Mouse (Mus musculus) CH12.LX (cell line): Measurements from ENCODE around the gene Gm27021. TPM values are rescaled to one million over a fixed set of nuclear protein-coding genes. Genes with fewer than 3 reads are reported as not detected.

ENCODE experiments used
- DNase-seq: peaks from one replicate; pipeline ENCODE4 v3.0.0-alpha.2; 2013; ENCODE audit errors: extremely low read depth
- H3K27ac ChIP-seq: 2 replicates; pipeline ENCODE4 v1.5.1; 2012; ENCODE audit warnings: low read depth, mild to moderate bottlenecking, control low read depth, moderate library complexity; ENCODE audit not compliant: insufficient read depth
- H3K27me3 ChIP-seq: replicated peaks from 2 replicates; pipeline ENCODE3; 2012; ENCODE audit warnings: inconsistent platforms
- H3K36me3 ChIP-seq, 2 experiments: replicated peaks in 1 of 2; 2 replicates each; pipeline versions ENCODE3 to v1.6.1; 2012; ENCODE audit warnings: inconsistent platforms in 1 of 2, low read length in 1 of 2, mild to moderate bottlenecking in 1 of 2, mixed read lengths in 1 of 2, moderate library complexity in 1 of 2; ENCODE audit not compliant: control insufficient read depth in 1 of 2, insufficient read depth in 1 of 2
- H3K4me1 ChIP-seq, 2 experiments: 2 replicates each; pipeline ENCODE4 v1.6.1; 2012; ENCODE audit warnings: inconsistent platforms in 1 of 2, moderate library complexity in 1 of 2; ENCODE audit not compliant: insufficient read depth in 2 of 2, control insufficient read depth in 1 of 2
- H3K4me2 ChIP-seq: 2 replicates; pipeline ENCODE4 v1.6.1; 2012; ENCODE audit warnings: low read depth, mild to moderate bottlenecking, control low read depth; ENCODE audit not compliant: poor library complexity, insufficient read depth, severe bottlenecking
- H3K4me3 ChIP-seq, 3 experiments: fragments of 150-350 bp in 1 of 3; sonication (generic) in 1 of 3; replicated peaks in 1 of 3; 2 replicates each; pipeline versions ENCODE3 to v1.5.1; 2011 to 2012; ENCODE audit warnings: low read depth in 2 of 3, low read length in 2 of 3, mild to moderate bottlenecking in 2 of 3, moderate library complexity in 2 of 3, control low read depth in 1 of 3, improper control_type of control experiment in 1 of 3, inconsistent platforms in 1 of 3, mixed read lengths in 1 of 3; ENCODE audit not compliant: poor library complexity in 1 of 3
- H3K79me2 ChIP-seq: replicated peaks from 2 replicates; pipeline ENCODE4 v1.6.1; 2012; ENCODE audit warnings: mild to moderate bottlenecking, moderate library complexity; ENCODE audit not compliant: control insufficient read depth, poor library complexity, insufficient read depth, severe bottlenecking; ENCODE audit errors: extremely low read depth
- H3K9ac ChIP-seq: 2 replicates; pipeline ENCODE4 v1.6.1; 2012; ENCODE audit warnings: low read depth, mild to moderate bottlenecking, control low read depth, moderate library complexity; ENCODE audit not compliant: insufficient read depth
- H3K9me3 ChIP-seq: replicated peaks from 2 replicates; pipeline ENCODE3; 2012; ENCODE audit warnings: low read length, inconsistent platforms, mixed read lengths
- BHLHE40 ChIP-seq: IDR thresholded peaks from 2 replicates; pipeline ENCODE4 v1.6.1; 2011; ENCODE audit warnings: mild to moderate bottlenecking, low read depth, low read length, improper control_type of control experiment
- CHD1 ChIP-seq: IDR thresholded peaks from 2 replicates; pipeline ENCODE4 v1.6.1; 2012; ENCODE audit warnings: low read depth, low read length, improper control_type of control experiment, inconsistent platforms
- CTCF ChIP-seq, 2 experiments: IDR thresholded peaks in 1 of 2; conservative IDR thresholded peaks in 1 of 2; 2 replicates each; pipeline ENCODE4 v1.5.1; 2011 to 2012; ENCODE audit warnings: low read depth in 2 of 2, low read length in 2 of 2, improper control_type of control experiment in 1 of 2, inconsistent platforms in 1 of 2, mild to moderate bottlenecking in 1 of 2, moderate library complexity in 1 of 2
- E2F4 ChIP-seq: IDR thresholded peaks from 2 replicates; pipeline ENCODE4 v1.6.1; 2011; ENCODE audit warnings: low read depth, low read length, improper control_type of control experiment; ENCODE audit not compliant: insufficient replicate concordance
- ELF1 ChIP-seq: IDR thresholded peaks from 2 replicates; pipeline ENCODE4 v1.6.1; 2014; ENCODE audit warnings: low read depth, mild to moderate bottlenecking, inconsistent platforms, low read length, improper control_type of control experiment
- EP300 ChIP-seq: IDR thresholded peaks from 2 replicates; pipeline ENCODE4 v1.6.1; 2011; ENCODE audit warnings: low read length, improper control_type of control experiment
- ETS1 ChIP-seq: conservative IDR thresholded peaks from 2 replicates; pipeline ENCODE4 v1.6.1; 2012; ENCODE audit warnings: low read depth, mild to moderate bottlenecking, inconsistent platforms, low read length, improper control_type of control experiment, moderate library complexity
- KAT2A ChIP-seq: IDR thresholded peaks from 2 replicates; pipeline ENCODE4 v1.6.1; 2012; ENCODE audit warnings: low read length, improper control_type of control experiment, inconsistent platforms; ENCODE audit not compliant: insufficient replicate concordance
- MAFK ChIP-seq: IDR thresholded peaks from 2 replicates; pipeline ENCODE4 v1.6.1; 2011; ENCODE audit warnings: low read length, improper control_type of control experiment; ENCODE audit not compliant: insufficient replicate concordance
- MAX ChIP-seq: IDR thresholded peaks from 2 replicates; pipeline ENCODE4 v1.6.1; 2011; ENCODE audit warnings: low read length, improper control_type of control experiment
- MEF2A ChIP-seq: IDR thresholded peaks from 2 replicates; pipeline ENCODE4 v1.6.1; 2014; ENCODE audit warnings: low read depth, mild to moderate bottlenecking, inconsistent platforms, low read length, improper control_type of control experiment, borderline replicate concordance
- MXI1 ChIP-seq: IDR thresholded peaks from 2 replicates; pipeline ENCODE4 v1.6.1; 2011; ENCODE audit warnings: mild to moderate bottlenecking, low read depth, low read length, improper control_type of control experiment
- MYC ChIP-seq: IDR thresholded peaks from 2 replicates; pipeline ENCODE4 v1.6.1; 2011; ENCODE audit warnings: low read depth, mild to moderate bottlenecking, improper control_type of control experiment, low read length
- PAX5 ChIP-seq: IDR thresholded peaks from 2 replicates; pipeline ENCODE4 v1.6.1; 2012; ENCODE audit warnings: low read length, inconsistent platforms, mixed read lengths
- POLR2A ChIP-seq: IDR thresholded peaks from 2 replicates; pipeline ENCODE4 v1.6.1; 2011; ENCODE audit warnings: low read depth, mild to moderate bottlenecking, improper control_type of control experiment, low read length
- POLR2AphosphoS2 ChIP-seq: IDR thresholded peaks from 2 replicates; pipeline ENCODE4 v1.6.1; 2011; ENCODE audit warnings: low read depth, low read length, improper control_type of control experiment
- SIN3A ChIP-seq: IDR thresholded peaks from 2 replicates; pipeline ENCODE4 v1.6.1; 2012; ENCODE audit warnings: low read length, improper control_type of control experiment, inconsistent platforms
- TCF12 ChIP-seq: IDR thresholded peaks from 2 replicates; pipeline ENCODE4 v1.6.1; 2014; ENCODE audit warnings: low read depth, mild to moderate bottlenecking, inconsistent platforms, low read length, improper control_type of control experiment
- USF1 ChIP-seq: IDR thresholded peaks from 2 replicates; pipeline ENCODE4 v1.6.1; 2014; ENCODE audit warnings: low read depth, mild to moderate bottlenecking, inconsistent platforms, low read length, improper control_type of control experiment
- ZC3H11A ChIP-seq: IDR thresholded peaks from 2 replicates; pipeline ENCODE4 v1.6.1; 2012; ENCODE audit warnings: low read depth, mild to moderate bottlenecking, inconsistent platforms, low read length, improper control_type of control experiment
- ZKSCAN1 ChIP-seq: IDR thresholded peaks from 2 replicates; pipeline ENCODE4 v1.6.1; 2012; ENCODE audit warnings: low read depth, inconsistent platforms, low read length, improper control_type of control experiment, borderline replicate concordance
- dilution Hi-C: fragments of 300-500 bp; cut with MboI; formaldehyde crosslinking; loops from 2 replicates; pipeline ENCODE4 v1.14.3; 2020; ENCODE audit warnings: low sequenced_read_pairs; ENCODE audit not compliant: extremely low pct_unique_long_range_greater_than_20kb, extremely low pct_ligation_motif_present
- in situ Hi-C: fragments of 300-500 bp; cut with MboI; formaldehyde crosslinking; loops from 3 replicates; pipeline ENCODE4 v1.14.3; 2019; ENCODE audit warnings: low sequenced_read_pairs, low pct_ligation_motif_present, low pct_unique_long_range_greater_than_20kb, mixed read lengths
- polyA plus RNA-seq: library from polyadenylated mRNA; unstranded; fragments of >175 nt; gene quantifications from 2 replicates; pipeline ENCODE4 v1.2.1, GENCODE M21; 2012; ENCODE audit warnings: low read depth; ENCODE audit not compliant: insufficient read length
- total RNA-seq, 2 experiments: library from RNA; depleted of rRNA; stranded (reverse); fragments of 300-350 nt in 1 of 2; fragments of >200 nt in 1 of 2; gene quantifications; 2 replicates each; pipeline ENCODE4 v1.2.3; 2012 to 2014

Gm27021 gene
- total and polyA plus RNA-seq, 3 experiments: 1.0 to 1.1 TPM; not detected in 1

DNA sequence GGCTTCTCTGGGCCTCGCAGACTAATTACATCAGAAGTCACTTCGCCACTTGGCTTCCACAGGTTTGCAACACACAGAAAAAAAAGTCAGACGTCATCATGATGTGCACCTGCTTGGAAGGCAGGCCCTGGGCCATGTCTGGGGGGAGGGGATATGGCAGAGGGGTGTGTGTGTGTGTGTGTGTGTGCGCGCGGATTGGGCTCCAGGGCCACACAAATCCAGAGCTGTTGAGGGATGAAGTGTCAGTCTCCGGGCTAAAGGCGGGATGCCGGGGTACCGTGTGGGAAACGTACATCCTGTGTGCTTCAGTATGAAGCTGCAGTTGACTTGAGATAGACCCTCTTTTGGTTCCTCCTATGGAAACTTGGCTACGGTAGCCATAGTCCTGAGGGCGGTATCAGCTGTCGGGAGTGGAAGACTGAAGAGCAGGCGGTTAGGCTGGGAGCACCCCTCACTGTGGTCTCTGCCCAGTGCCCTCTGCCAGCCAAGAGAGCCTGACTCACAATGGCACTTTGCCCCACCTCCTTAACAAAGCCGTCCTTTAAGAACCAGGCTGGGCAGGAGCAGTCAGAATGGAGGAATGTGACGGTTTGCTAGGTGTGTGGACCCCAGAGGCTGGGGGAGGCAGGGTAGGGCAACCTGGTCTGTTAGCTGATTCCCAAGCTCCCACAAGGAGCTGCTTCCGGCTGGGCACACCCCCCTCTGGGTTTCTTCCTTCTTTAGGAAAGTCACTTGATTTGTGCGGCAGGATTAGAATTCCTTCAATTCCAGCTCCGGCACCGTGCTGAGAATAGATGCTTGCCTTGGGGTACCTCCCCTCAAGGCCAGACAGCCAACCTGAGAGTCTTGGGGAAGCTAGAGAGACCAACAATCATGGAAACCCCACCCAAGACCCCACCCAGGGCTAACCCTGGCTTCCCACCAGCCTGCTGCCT, 36.2 kb downstream of the Gm27021 start:
- dilution Hi-C loops: no loop called here
- DNase-seq: no peak
- H3K27me3 ChIP-seq: peaks cover 62% of the 10 kb centered on the region

DNA sequence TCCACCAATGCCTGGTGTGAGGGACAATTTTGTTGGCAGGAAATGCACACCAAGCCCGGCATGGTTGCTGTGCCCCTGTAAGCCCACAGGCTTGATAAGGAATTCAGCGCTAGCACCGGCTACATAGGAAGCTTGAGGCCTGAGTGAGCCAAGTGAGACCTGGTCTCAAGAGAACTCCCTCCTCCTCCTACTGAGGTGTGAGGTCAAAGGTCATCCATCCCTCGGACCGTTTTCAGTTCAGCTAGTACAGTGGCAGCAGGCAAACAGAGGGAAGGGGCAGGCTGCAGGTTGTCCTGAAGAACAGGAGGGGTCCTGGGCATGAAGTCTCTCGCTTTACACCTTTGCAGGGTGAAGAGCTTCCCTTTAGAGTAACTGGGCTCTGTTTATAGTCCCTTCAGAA, 37.0 kb downstream of the Gm27021 start:
- H3K27ac ChIP-seq: no peak overlapping the region

More for the DNA sequence above, 36.2 kb downstream of the Gm27021 start:
- TF ChIP-seq EP300 (no peak), ELF1 (no peak), POLR2A (no peak), E2F4 (no peak), TCF12 (no peak), ZC3H11A (no peak), ZKSCAN1 (no peak), MXI1 (no peak), KAT2A (no peak), BHLHE40 (no peak), CTCF (conservative IDR thresholded peaks at IDR 0.05 in 1 of 2, IDR thresholded peaks at IDR 0.05 in 1 of 2; ENCODE audit: low read depth in 2 of 2, low read length in 2 of 2) (no peak), MAX (no peak), PAX5 (no peak), POLR2AphosphoS2 (no peak), MEF2A (no peak), ETS1 (no peak), CHD1 (no peak), MAFK (no peak), SIN3A (no peak), USF1 (no peak)
- H3K9ac ChIP-seq: no peak overlapping the region
- no peak overlapping the region for H3K4me2 ChIP-seq
- H3K27ac ChIP-seq: no peak overlapping the region
- no peaks in the 10 kb centered on the region for H3K36me3 ChIP-seq
- H3K4me3 ChIP-seq: no peak overlapping the region
- in situ Hi-C loops: no loop called here
- H3K79me2 ChIP-seq: no peaks in the 10 kb centered on the region
- peaks cover 9% of the 10 kb centered on the region for H3K9me3 ChIP-seq
- H3K4me1 ChIP-seq: peaks cover 6 to 10% of the 10 kb centered on the region in 2 experiments; a peak in 3 of 4 replicates

More for the DNA sequence above, 37.0 kb downstream of the Gm27021 start:
- Histone ChIP-seq H3K4me3 (no peak overlapping the region), H3K9me3 (peaks cover 9% of the 10 kb centered on the region), H3K79me2 (no peaks in the 10 kb centered on the region), H3K4me1 (peaks cover 6 to 10% of the 10 kb centered on the region in 2 experiments; a peak in 3 of 4 replicates)
- DNase-seq: no peak
- TF ChIP-seq MAFK (no peak), SIN3A (no peak), MYC (no peak)
- TF ChIP-seq, all 38 proteins: peak for 0
- Histone ChIP-seq H3K9ac (no peak overlapping the region), H3K27me3 (peaks cover 56% of the 10 kb centered on the region), H3K36me3 (no peaks in the 10 kb centered on the region), H3K4me2 (no peak overlapping the region)
- dilution Hi-C loops: no loop called here
- in situ Hi-C loops: no loop called here
